Mouse (Mus musculus): ENCODE measurements around the gene Nt5dc2. TPM values are rescaled to one million over a fixed set of nuclear protein-coding genes. Genes with fewer than 3 reads are reported as not detected.

Gene Nt5dc2
- total and polyA plus RNA-seq, 3 experiments = 3.3 to 52.5 (median 4.0) TPM

DNA sequence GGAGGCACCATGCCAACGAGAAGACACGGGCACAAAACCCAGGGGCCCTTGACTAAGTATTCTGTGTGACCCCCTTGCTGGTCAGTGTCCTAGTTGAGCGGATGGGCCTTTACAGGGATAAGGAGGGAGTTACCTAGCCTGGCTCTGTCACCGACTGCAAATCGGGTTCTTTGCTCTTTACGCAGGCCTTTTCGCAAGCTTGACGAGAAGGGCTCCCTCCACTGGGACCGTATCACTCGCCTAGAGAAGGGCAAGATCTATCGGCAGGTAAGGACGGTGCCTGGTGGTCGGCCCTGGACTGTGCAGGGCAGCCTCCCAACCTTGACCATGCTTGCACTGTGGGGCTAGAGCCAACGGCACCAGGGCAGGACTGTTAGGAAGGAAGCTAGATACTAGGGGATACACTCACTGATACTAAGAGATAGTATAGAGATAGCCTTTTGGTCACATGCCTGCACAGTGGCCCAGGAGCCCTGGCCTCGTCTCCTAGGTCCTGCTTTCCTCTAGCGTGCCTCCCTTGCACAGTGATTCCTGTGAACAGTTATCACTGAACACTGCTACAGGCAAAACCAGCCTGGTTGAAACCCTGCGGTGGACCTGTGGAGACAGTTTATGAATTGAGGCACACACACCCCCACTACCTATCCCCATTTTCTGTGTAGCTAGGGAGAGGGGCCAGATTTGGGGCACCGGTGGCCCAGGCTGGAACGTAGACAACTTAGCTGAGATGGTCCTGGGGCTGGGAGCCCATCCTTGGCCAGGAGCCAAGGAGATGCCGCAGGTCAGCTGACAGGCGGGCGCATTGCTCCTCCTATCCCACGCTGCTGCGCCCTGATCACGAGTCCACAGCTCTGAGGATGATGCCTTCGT lies 5.8 kb downstream of the Nt5dc2 start:
- Histone ChIP-seq H3K9me3 (replicated peaks; ENCODE audit: low read length) (no peaks in the 10 kb centered on the region), H3K27me3 (replicated peaks) (peaks cover 17% of the 10 kb centered on the region), H3K4me3 (replicated peaks in 1 of 3; ENCODE audit: low read depth in 2 of 3, low read length in 2 of 3, poor library complexity in 1 of 3) (no peak overlapping the region), H3K4me1 (ENCODE audit: control insufficient read depth in 1 of 2, insufficient read depth in 2 of 2) (peaks cover 2 to 3% of the 10 kb centered on the region in 2 experiments; a peak in 2 of 4 replicates), H3K9ac (ENCODE audit: insufficient read depth, low read depth) (no peak overlapping the region), H3K4me2 (ENCODE audit: insufficient read depth, low read depth, poor library complexity, severe bottlenecking) (no peak overlapping the region), H3K36me3 (replicated peaks in 1 of 2; ENCODE audit: control insufficient read depth in 1 of 2, insufficient read depth in 1 of 2, low read length in 1 of 2) (peaks cover 26 to 57% of the 10 kb centered on the region in 2 experiments), H3K79me2 (replicated peaks; ENCODE audit: control insufficient read depth, extremely low read depth, insufficient read depth, poor library complexity, severe bottlenecking) (no peaks in the 10 kb centered on the region), H3K27ac (ENCODE audit: insufficient read depth, low read depth) (no peak overlapping the region)
- no peak for TF ChIP-seq MAZ (IDR thresholded peaks at IDR 0.05; ENCODE audit: low read depth, low read length)
- TF ChIP-seq RCOR1 (conservative IDR thresholded peaks at IDR 0.05; ENCODE audit: low read depth, low read length) = no peak
- no peak for TF ChIP-seq USF1 (IDR thresholded peaks at IDR 0.05; ENCODE audit: low read depth, low read length)
- TF ChIP-seq MXI1 (IDR thresholded peaks at IDR 0.05; ENCODE audit: low read depth, low read length) = no peak
- TF ChIP-seq ZMIZ1 (IDR thresholded peaks at IDR 0.05; ENCODE audit: low read depth, low read length) = no peak
- TF ChIP-seq ELF1 (IDR thresholded peaks at IDR 0.05; ENCODE audit: low read depth, low read length) = no peak
- TF ChIP-seq BHLHE40 (IDR thresholded peaks at IDR 0.05; ENCODE audit: low read depth, low read length) = no peak
- no peak for TF ChIP-seq SMC3 (IDR thresholded peaks at IDR 0.05; ENCODE audit: low read depth, low read length)
- TF ChIP-seq MYC (IDR thresholded peaks at IDR 0.05; ENCODE audit: low read depth, low read length) = no peak
- no peak for TF ChIP-seq MEF2A (IDR thresholded peaks at IDR 0.05; ENCODE audit: borderline replicate concordance, low read depth, low read length)
- no peak for TF ChIP-seq ZC3H11A (IDR thresholded peaks at IDR 0.05; ENCODE audit: low read depth, low read length)
- TF ChIP-seq CTCF (conservative IDR thresholded peaks at IDR 0.05 in 1 of 2, IDR thresholded peaks at IDR 0.05 in 1 of 2; ENCODE audit: low read depth in 2 of 2, low read length in 2 of 2) = no peak
- no peak for TF ChIP-seq MAX (IDR thresholded peaks at IDR 0.05; ENCODE audit: low read length)
- no peak for TF ChIP-seq CHD1 (IDR thresholded peaks at IDR 0.05; ENCODE audit: low read depth, low read length)
- TF ChIP-seq POLR2A (IDR thresholded peaks at IDR 0.05; ENCODE audit: low read depth, low read length) = no peak
- no peak for TF ChIP-seq IRF4 (IDR thresholded peaks at IDR 0.05; ENCODE audit: low read depth, low read length)
- no peak for TF ChIP-seq MAFK (IDR thresholded peaks at IDR 0.05; ENCODE audit: insufficient replicate concordance, low read length)
- TF ChIP-seq CHD2 (IDR thresholded peaks at IDR 0.05; ENCODE audit: low read length) = no peak
- no peak for TF ChIP-seq GABPA (IDR thresholded peaks at IDR 0.05; ENCODE audit: insufficient replicate concordance, low read depth, low read length)
- DNase-seq (ENCODE audit: extremely low read depth) = no peak
- in situ Hi-C loops (cut with MboI; ENCODE audit: low pct_ligation_motif_present, low pct_unique_long_range_greater_than_20kb, low sequenced_read_pairs) (no loop called here), dilution Hi-C loops (cut with MboI; ENCODE audit: extremely low pct_ligation_motif_present, extremely low pct_unique_long_range_greater_than_20kb, low sequenced_read_pairs) (no loop called here)

DNA sequence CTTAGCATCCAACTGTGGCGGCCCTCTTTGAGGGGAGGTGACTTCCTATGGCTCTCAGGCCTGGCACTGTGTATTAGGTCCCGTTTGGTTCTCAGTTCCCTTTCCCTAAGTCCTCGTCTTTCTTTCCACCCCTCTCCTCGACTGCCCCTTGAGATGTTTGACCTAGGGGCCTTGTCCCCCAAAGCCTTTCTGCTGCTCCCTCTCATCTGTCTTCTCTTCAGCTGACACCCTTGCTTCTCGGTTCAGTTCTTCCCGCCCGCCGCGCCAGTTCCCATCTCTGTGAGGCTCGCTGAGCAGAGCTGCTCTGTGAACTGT lies 6.4 kb downstream of the Nt5dc2 start:
- Histone ChIP-seq H3K27me3 (replicated peaks) (peaks cover 13% of the 10 kb centered on the region), H3K27ac (ENCODE audit: insufficient read depth, low read depth) (no peak overlapping the region), H3K4me3 (replicated peaks in 1 of 3; ENCODE audit: low read depth in 2 of 3, low read length in 2 of 3, poor library complexity in 1 of 3) (no peak overlapping the region), H3K4me1 (ENCODE audit: control insufficient read depth in 1 of 2, insufficient read depth in 2 of 2) (peaks cover 0 to 3% of the 10 kb centered on the region in 2 experiments; a peak in 2 of 4 replicates), H3K9ac (ENCODE audit: insufficient read depth, low read depth) (no peak overlapping the region), H3K9me3 (replicated peaks; ENCODE audit: low read length) (no peaks in the 10 kb centered on the region), H3K4me2 (ENCODE audit: insufficient read depth, low read depth, poor library complexity, severe bottlenecking) (no peak overlapping the region), H3K36me3 (replicated peaks in 1 of 2; ENCODE audit: control insufficient read depth in 1 of 2, insufficient read depth in 1 of 2, low read length in 1 of 2) (peaks cover 26 to 63% of the 10 kb centered on the region in 2 experiments), H3K79me2 (replicated peaks; ENCODE audit: control insufficient read depth, extremely low read depth, insufficient read depth, poor library complexity, severe bottlenecking) (no peaks in the 10 kb centered on the region)
- DNase-seq (ENCODE audit: extremely low read depth) = no peak
- dilution Hi-C loops (cut with MboI; ENCODE audit: extremely low pct_ligation_motif_present, extremely low pct_unique_long_range_greater_than_20kb, low sequenced_read_pairs) (no loop called here), in situ Hi-C loops (cut with MboI; ENCODE audit: low pct_ligation_motif_present, low pct_unique_long_range_greater_than_20kb, low sequenced_read_pairs) (no loop called here)
- no peak for TF ChIP-seq JUN (IDR thresholded peaks at IDR 0.05; ENCODE audit: insufficient read depth, low read depth, low read length)
- TF ChIP-seq KAT2A (IDR thresholded peaks at IDR 0.05; ENCODE audit: insufficient replicate concordance, low read length) = no peak
- no peak for TF ChIP-seq CHD2 (IDR thresholded peaks at IDR 0.05; ENCODE audit: low read length)
- TF ChIP-seq EP300 (IDR thresholded peaks at IDR 0.05; ENCODE audit: low read length) = no peak
- TF ChIP-seq MXI1 (IDR thresholded peaks at IDR 0.05; ENCODE audit: low read depth, low read length) = no peak
- no peak for TF ChIP-seq POLR2AphosphoS2 (IDR thresholded peaks at IDR 0.05; ENCODE audit: low read depth, low read length)
- TF ChIP-seq RAD21 (IDR thresholded peaks at IDR 0.05; ENCODE audit: low read depth, low read length) = no peak
- TF ChIP-seq ZC3H11A (IDR thresholded peaks at IDR 0.05; ENCODE audit: low read depth, low read length) = no peak
- no peak for TF ChIP-seq GABPA (IDR thresholded peaks at IDR 0.05; ENCODE audit: insufficient replicate concordance, low read depth, low read length)
- TF ChIP-seq CTCF (conservative IDR thresholded peaks at IDR 0.05 in 1 of 2, IDR thresholded peaks at IDR 0.05 in 1 of 2; ENCODE audit: low read depth in 2 of 2, low read length in 2 of 2) = no peak
- no peak for TF ChIP-seq PAX5 (IDR thresholded peaks at IDR 0.05; ENCODE audit: low read length)
- no peak for TF ChIP-seq BHLHE40 (IDR thresholded peaks at IDR 0.05; ENCODE audit: low read depth, low read length)

Measured in CH12.LX (cell line).